Mouse (Mus musculus): ENCODE data around the gene Dab2ip. TPM values are rescaled to one million over a fixed set of nuclear protein-coding genes. Genes with fewer than 3 reads are reported as not detected.

The Dab2ip gene
- polyA plus RNA-seq, 1 experiment from 2014 or later, result 41.3 TPM

DNA sequence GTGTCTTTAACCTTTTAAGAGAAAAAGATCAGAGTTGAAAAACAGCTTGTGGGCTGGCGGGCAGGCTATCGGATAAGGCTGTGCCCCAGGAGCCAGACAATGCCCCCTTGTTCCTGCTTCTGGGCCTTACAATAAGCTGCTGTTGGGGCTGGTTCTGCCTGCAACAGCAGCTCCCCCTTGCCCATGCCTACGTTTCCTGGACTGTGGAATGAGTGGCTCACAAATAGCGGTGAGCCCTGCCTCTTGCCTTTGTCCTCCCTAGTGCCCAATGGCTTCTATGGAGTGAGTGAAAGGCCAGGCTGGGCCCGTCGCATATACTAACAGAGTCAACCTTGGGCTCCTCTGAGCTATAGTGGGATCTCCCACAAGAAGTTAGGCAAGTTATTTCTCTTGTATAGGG lies 144.5 kb downstream of the Dab2ip start:
- no peak overlapping the region for H3K4me3 ChIP-seq (ENCODE audit: low read depth, low read length)
- H3K27me3 ChIP-seq (replicated peaks; ENCODE audit: control insufficient read depth, insufficient read depth, low read length), result no peaks in the 10 kb centered on the region
- 0 out of 2 replicates have a peak, but pooled peaks cover 6% of the 10 kb centered on the region for H3K4me1 ChIP-seq (replicated peaks; ENCODE audit: control insufficient read depth, insufficient read depth, low read length)
- H3K27ac ChIP-seq (ENCODE audit: low read depth, low read length), result no peak overlapping the region
- no peak for TF ChIP-seq CTCF (IDR thresholded peaks at IDR 0.05; ENCODE audit: low read depth)
- H3K9me3 ChIP-seq (ENCODE audit: control insufficient read depth), result no peaks in the 10 kb centered on the region
- H3K9ac ChIP-seq (ENCODE audit: low read depth, low read length), result no peak overlapping the region
- 74% methylated on average over 6 of the region's 6 CpGs for WGBS
- H3K36me3 ChIP-seq (ENCODE audit: control insufficient read depth, insufficient read depth), result peaks cover 14% of the 10 kb centered on the region; the same call in 1 of the 2 replicates
- no peak for ATAC-seq
- H3K4me2 ChIP-seq (replicated peaks; ENCODE audit: low read depth), result no peak overlapping the region

GRCm38 (mm10) chr2:35703241-35703640 lies 145.2 kb downstream of the Dab2ip start:
- Histone ChIP-seq H3K36me3 (ENCODE audit: control insufficient read depth, insufficient read depth) (peaks cover 20% of the 10 kb centered on the region; the same call in 1 of the 2 replicates), H3K27me3 (replicated peaks; ENCODE audit: control insufficient read depth, insufficient read depth, low read length) (no peaks in the 10 kb centered on the region), H3K9me3 (ENCODE audit: control insufficient read depth) (no peaks in the 10 kb centered on the region), H3K4me2 (replicated peaks; ENCODE audit: low read depth) (no peak overlapping the region), H3K9ac (ENCODE audit: low read depth, low read length) (no peak overlapping the region), H3K4me3 (ENCODE audit: low read depth, low read length) (no peak overlapping the region), H3K4me1 (replicated peaks; ENCODE audit: control insufficient read depth, insufficient read depth, low read length) (0 out of 2 replicates have a peak, but pooled peaks cover 3% of the 10 kb centered on the region), H3K27ac (ENCODE audit: low read depth, low read length) (no peak overlapping the region)
- TF ChIP-seq CTCF (IDR thresholded peaks at IDR 0.05; ENCODE audit: low read depth), result no peak
- ATAC-seq, result no peak
- WGBS, result 68% methylated on average over 3 of the region's 3 CpGs

DNA sequence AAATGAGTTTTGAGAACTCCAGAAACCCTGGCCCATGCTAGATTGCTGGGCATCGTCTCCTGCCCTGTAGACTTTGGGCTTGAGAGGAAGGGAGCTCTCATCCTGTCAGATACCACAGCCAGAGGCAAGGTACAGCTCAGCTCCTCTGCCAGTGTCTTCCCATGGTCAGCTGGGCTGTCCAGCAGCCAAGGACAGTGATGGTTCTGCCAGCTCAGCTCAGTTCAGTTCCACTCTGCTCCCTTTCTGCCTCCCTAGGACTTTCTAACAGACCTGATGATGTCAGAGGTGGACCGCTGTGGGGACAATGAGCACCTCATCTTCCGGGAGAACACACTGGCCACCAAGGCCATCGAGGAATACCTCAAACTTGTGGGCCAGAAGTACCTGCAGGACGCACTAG lies 154.5 kb downstream of the Dab2ip start:
- Histone ChIP-seq H3K9ac (ENCODE audit: low read depth, low read length) (no peak overlapping the region), H3K36me3 (ENCODE audit: control insufficient read depth, insufficient read depth) (peaks cover 95% of the 10 kb centered on the region), H3K27me3 (replicated peaks; ENCODE audit: control insufficient read depth, insufficient read depth, low read length) (no peaks in the 10 kb centered on the region), H3K4me2 (replicated peaks; ENCODE audit: low read depth) (no peak overlapping the region), H3K27ac (ENCODE audit: low read depth, low read length) (no peak overlapping the region), H3K4me3 (ENCODE audit: low read depth, low read length) (no peak overlapping the region), H3K4me1 (replicated peaks; ENCODE audit: control insufficient read depth, insufficient read depth, low read length) (no peaks in the 10 kb centered on the region), H3K9me3 (ENCODE audit: control insufficient read depth) (no peaks in the 10 kb centered on the region)
- WGBS, result 96% methylated on average over 5 of the region's 5 CpGs
- no peak for ATAC-seq
- TF ChIP-seq CTCF (IDR thresholded peaks at IDR 0.05; ENCODE audit: low read depth), result no peak

- no peaks in the 10 kb centered on the region for H3K4me1 ChIP-seq (replicated peaks; ENCODE audit: control insufficient read depth, insufficient read depth, low read length)
- H3K9ac ChIP-seq (ENCODE audit: low read depth, low read length), result no peak overlapping the region
- H3K4me3 ChIP-seq (ENCODE audit: low read depth, low read length), result no peak overlapping the region
- no peak for TF ChIP-seq CTCF (IDR thresholded peaks at IDR 0.05; ENCODE audit: low read depth)
- H3K36me3 ChIP-seq (ENCODE audit: control insufficient read depth, insufficient read depth), result peaks cover 96% of the 10 kb centered on the region
- ATAC-seq, result no peak
- no peak overlapping the region for H3K4me2 ChIP-seq (replicated peaks; ENCODE audit: low read depth)
- H3K27me3 ChIP-seq (replicated peaks; ENCODE audit: control insufficient read depth, insufficient read depth, low read length), result no peaks in the 10 kb centered on the region
- no peak overlapping the region for H3K27ac ChIP-seq (ENCODE audit: low read depth, low read length)
- WGBS, result 70% methylated on average over 7 of the region's 7 CpGs
- no peaks in the 10 kb centered on the region for H3K9me3 ChIP-seq (ENCODE audit: control insufficient read depth)
Observed at GRCm38 (mm10) chr2:35713460-35713859, 155.4 kb downstream of the Dab2ip start.

- no peak overlapping the region for H3K27ac ChIP-seq (ENCODE audit: low read depth, low read length)
- no peak overlapping the region for H3K4me3 ChIP-seq (ENCODE audit: low read depth, low read length)
- no peak for ATAC-seq
- 51% methylated on average over 8 of the region's 8 CpGs for WGBS
- no peaks in the 10 kb centered on the region for H3K27me3 ChIP-seq (replicated peaks; ENCODE audit: control insufficient read depth, insufficient read depth, low read length)
- no peak overlapping the region for H3K9ac ChIP-seq (ENCODE audit: low read depth, low read length)
- no peak for TF ChIP-seq CTCF (IDR thresholded peaks at IDR 0.05; ENCODE audit: low read depth)
- peaks cover 97% of the 10 kb centered on the region for H3K36me3 ChIP-seq (ENCODE audit: control insufficient read depth, insufficient read depth)
- no peak overlapping the region for H3K4me2 ChIP-seq (replicated peaks; ENCODE audit: low read depth)
- H3K4me1 ChIP-seq (replicated peaks; ENCODE audit: control insufficient read depth, insufficient read depth, low read length), result no peaks in the 10 kb centered on the region
- no peaks in the 10 kb centered on the region for H3K9me3 ChIP-seq (ENCODE audit: control insufficient read depth)
Observed at GRCm38 (mm10) chr2:35714742-35715167, 156.7 kb downstream of the Dab2ip start.

DNA sequence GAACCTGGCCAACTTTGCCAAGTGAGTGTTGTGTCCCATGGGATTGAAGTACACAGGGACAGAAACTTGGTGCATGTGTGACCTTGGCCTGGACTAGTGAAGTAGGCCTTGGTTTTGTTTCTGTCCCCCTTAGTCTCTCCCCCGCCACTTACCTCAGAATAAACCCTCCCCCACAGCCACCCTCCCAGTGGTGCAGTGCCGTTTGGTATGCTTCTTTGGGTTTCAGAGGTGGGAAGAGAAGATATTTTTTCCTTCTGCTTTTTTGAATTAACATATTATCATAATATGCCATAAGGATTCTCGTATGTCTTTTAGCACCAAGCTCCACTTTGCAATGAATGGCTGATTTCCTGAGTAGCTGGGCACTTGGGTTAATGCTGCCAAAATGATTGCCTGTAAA lies 157.4 kb downstream of the Dab2ip start:
- no peak overlapping the region for H3K9ac ChIP-seq (ENCODE audit: low read depth, low read length)
- H3K36me3 ChIP-seq (ENCODE audit: control insufficient read depth, insufficient read depth), result peaks cover 97% of the 10 kb centered on the region
- H3K27me3 ChIP-seq (replicated peaks; ENCODE audit: control insufficient read depth, insufficient read depth, low read length), result no peaks in the 10 kb centered on the region
- 94% methylated on average over 3 of the region's 3 CpGs for WGBS
- H3K4me3 ChIP-seq (ENCODE audit: low read depth, low read length), result no peak overlapping the region
- no peaks in the 10 kb centered on the region for H3K4me1 ChIP-seq (replicated peaks; ENCODE audit: control insufficient read depth, insufficient read depth, low read length)
- no peaks in the 10 kb centered on the region for H3K9me3 ChIP-seq (ENCODE audit: control insufficient read depth)
- no peak overlapping the region for H3K27ac ChIP-seq (ENCODE audit: low read depth, low read length)
- ATAC-seq, result no peak
- H3K4me2 ChIP-seq (replicated peaks; ENCODE audit: low read depth), result no peak overlapping the region
- TF ChIP-seq CTCF (IDR thresholded peaks at IDR 0.05; ENCODE audit: low read depth), result no peak

- H3K4me2 ChIP-seq (replicated peaks; ENCODE audit: low read depth), result no peak overlapping the region
- no peaks in the 10 kb centered on the region for H3K27me3 ChIP-seq (replicated peaks; ENCODE audit: control insufficient read depth, insufficient read depth, low read length)
- H3K9me3 ChIP-seq (ENCODE audit: control insufficient read depth), result no peaks in the 10 kb centered on the region
- no peak for ATAC-seq
- 75% methylated on average over 1 of the region's 1 CpGs for WGBS
- no peak overlapping the region for H3K4me3 ChIP-seq (ENCODE audit: low read depth, low read length)
- H3K9ac ChIP-seq (ENCODE audit: low read depth, low read length), result no peak overlapping the region
- TF ChIP-seq CTCF (IDR thresholded peaks at IDR 0.05; ENCODE audit: low read depth), result no peak
- peaks cover 97% of the 10 kb centered on the region for H3K36me3 ChIP-seq (ENCODE audit: control insufficient read depth, insufficient read depth)
- no peak overlapping the region for H3K27ac ChIP-seq (ENCODE audit: low read depth, low read length)
- H3K4me1 ChIP-seq (replicated peaks; ENCODE audit: control insufficient read depth, insufficient read depth, low read length), result no peaks in the 10 kb centered on the region
Observed at GRCm38 (mm10) chr2:35716175-35716574, 158.1 kb downstream of the Dab2ip start.
